Mouse (Mus musculus): ENCODE measurements at regions not wholly inside any gene's neighbourhood (a gene's known extent, or its start where the extent isn't known, plus 50 kb on each side); places are given as distances from the start of the nearest gene placed in this dataset.

GRCm38 (mm10) chr13:115199166-115199565, 97.4 kb upstream of the Itga1 start:
- Histone ChIP-seq H3K4me2 (no peak overlapping the region), H3K36me3 (no peaks in the 10 kb centered on the region), H3K27me3 (no peaks in the 10 kb centered on the region), H3K9me3 (no peaks in the 10 kb centered on the region), H3K27ac (replicated peaks) (no peak overlapping the region), H3K4me3 (no peak overlapping the region), H3K9ac (no peak overlapping the region), H3K4me1 (replicated peaks) (no peaks in the 10 kb centered on the region)
- 59% methylated on average over 3 of the region's 3 CpGs for WGBS
- ATAC-seq (ENCODE audit: low read depth) = no peak

GRCm38 (mm10) chr13:115188066-115188465, 86.3 kb upstream of the Itga1 start:
- H3K27me3 ChIP-seq = no peaks in the 10 kb centered on the region
- H3K4me2 ChIP-seq = no peak overlapping the region
- H3K4me3 ChIP-seq = no peak overlapping the region
- H3K4me1 ChIP-seq (replicated peaks) = no peaks in the 10 kb centered on the region
- 66% methylated on average over 2 of the region's 2 CpGs for WGBS
- H3K27ac ChIP-seq (replicated peaks) = no peak overlapping the region
- H3K36me3 ChIP-seq = no peaks in the 10 kb centered on the region
- H3K9ac ChIP-seq = no peak overlapping the region
- H3K9me3 ChIP-seq = no peaks in the 10 kb centered on the region
- ATAC-seq (ENCODE audit: low read depth) = no peak

- Histone ChIP-seq H3K4me2 (no peak overlapping the region), H3K4me1 (replicated peaks) (no peaks in the 10 kb centered on the region), H3K27ac (replicated peaks) (no peak overlapping the region), H3K9me3 (no peaks in the 10 kb centered on the region), H3K27me3 (no peaks in the 10 kb centered on the region), H3K4me3 (no peak overlapping the region), H3K36me3 (no peaks in the 10 kb centered on the region), H3K9ac (no peak overlapping the region)
- no peak for ATAC-seq (ENCODE audit: low read depth)
- WGBS = 93% methylated on average over 3 of the region's 3 CpGs
Observed at GRCm38 (mm10) chr13:115187356-115187755, 85.6 kb upstream of the Itga1 start.

GRCm38 (mm10) chr13:115182211-115182870, 80.6 kb upstream of the Itga1 start:
- Histone ChIP-seq H3K9ac (no peak overlapping the region), H3K9me3 (no peaks in the 10 kb centered on the region), H3K4me1 (replicated peaks) (no peaks in the 10 kb centered on the region), H3K27me3 (no peaks in the 10 kb centered on the region), H3K4me3 (no peak overlapping the region), H3K4me2 (no peak overlapping the region), H3K36me3 (no peaks in the 10 kb centered on the region), H3K27ac (replicated peaks) (no peak overlapping the region)
- WGBS = 86% methylated on average over 6 of the region's 6 CpGs
- ATAC-seq (ENCODE audit: low read depth) = no peak

GRCm38 (mm10) chr13:115178175-115178917, 76.6 kb upstream of the Itga1 start:
- no peak overlapping the region for H3K27ac ChIP-seq (replicated peaks)
- no peaks in the 10 kb centered on the region for H3K9me3 ChIP-seq
- H3K4me2 ChIP-seq = no peak overlapping the region
- no peak for ATAC-seq (ENCODE audit: low read depth)
- WGBS = 90% methylated on average over 7 of the region's 7 CpGs
- no peaks in the 10 kb centered on the region for H3K4me1 ChIP-seq (replicated peaks)
- H3K9ac ChIP-seq = no peak overlapping the region
- no peaks in the 10 kb centered on the region for H3K36me3 ChIP-seq
- H3K4me3 ChIP-seq = no peak overlapping the region
- H3K27me3 ChIP-seq = no peaks in the 10 kb centered on the region

- H3K36me3 ChIP-seq = no peaks in the 10 kb centered on the region
- ATAC-seq (ENCODE audit: low read depth) = no peak
- no peak overlapping the region for H3K9ac ChIP-seq
- H3K9me3 ChIP-seq = no peaks in the 10 kb centered on the region
- H3K4me3 ChIP-seq = no peak overlapping the region
- H3K4me2 ChIP-seq = no peak overlapping the region
- no peak overlapping the region for H3K27ac ChIP-seq (replicated peaks)
- WGBS = 72% methylated on average over 7 of the region's 7 CpGs
- H3K4me1 ChIP-seq (replicated peaks) = no peaks in the 10 kb centered on the region
- no peaks in the 10 kb centered on the region for H3K27me3 ChIP-seq
Observed at GRCm38 (mm10) chr13:115171347-115172062, 69.7 kb upstream of the Itga1 start.

GRCm38 (mm10) chr13:115165981-115166380, 64.2 kb upstream of the Itga1 start:
- WGBS = 81% methylated on average over 3 of the region's 3 CpGs
- no peaks in the 10 kb centered on the region for H3K36me3 ChIP-seq
- no peak for ATAC-seq (ENCODE audit: low read depth)

GRCm38 (mm10) chr13:115162689-115163413, 61.1 kb upstream of the Itga1 start:
- H3K9ac ChIP-seq = no peak overlapping the region
- no peak overlapping the region for H3K4me3 ChIP-seq
- no peaks in the 10 kb centered on the region for H3K4me1 ChIP-seq (replicated peaks)
- no peak overlapping the region for H3K4me2 ChIP-seq
- no peak overlapping the region for H3K27ac ChIP-seq (replicated peaks)
- H3K27me3 ChIP-seq = no peaks in the 10 kb centered on the region
- WGBS = 92% methylated on average over 4 of the region's 4 CpGs
- no peaks in the 10 kb centered on the region for H3K9me3 ChIP-seq
- H3K36me3 ChIP-seq = no peaks in the 10 kb centered on the region
- no peak for ATAC-seq (ENCODE audit: low read depth)

More at GRCm38 (mm10) chr13:115165981-115166380, 64.2 kb upstream of the Itga1 start:
- Histone ChIP-seq H3K4me2 (no peak overlapping the region), H3K9ac (no peak overlapping the region), H3K4me1 (replicated peaks) (no peaks in the 10 kb centered on the region), H3K9me3 (no peaks in the 10 kb centered on the region), H3K27me3 (no peaks in the 10 kb centered on the region), H3K27ac (replicated peaks) (no peak overlapping the region), H3K4me3 (no peak overlapping the region)

GRCm38 (mm10) chr13:115159386-115159785, 57.6 kb upstream of the Itga1 start:
- Histone ChIP-seq H3K4me2 (no peak overlapping the region), H3K36me3 (no peaks in the 10 kb centered on the region), H3K4me3 (no peak overlapping the region), H3K9me3 (no peaks in the 10 kb centered on the region), H3K27me3 (no peaks in the 10 kb centered on the region), H3K4me1 (replicated peaks) (no peaks in the 10 kb centered on the region), H3K27ac (replicated peaks) (no peak overlapping the region), H3K9ac (no peak overlapping the region)
- 88% methylated on average over 4 of the region's 4 CpGs for WGBS
- ATAC-seq (ENCODE audit: low read depth) = no peak

Data from neural tube, embryonic 13.5 days (tissue).